Mouse (Mus musculus): ENCODE measurements around the gene Galr2.

GRCm38 (mm10) chr11:116296191-116296734, 15.5 kb downstream of the Galr2 start:
- TF ChIP-seq MAX (IDR thresholded peaks at IDR 0.05; ENCODE audit: low read length) (no peak), USF2 (IDR thresholded peaks at IDR 0.05; ENCODE audit: borderline replicate concordance in 1 of 2, insufficient read depth in 1 of 2, low read depth in 1 of 2, low read length in 2 of 2) (no peak), CTCF (IDR thresholded peaks at IDR 0.05 in 2 of 3, conservative IDR thresholded peaks at IDR 0.05 in 1 of 3; ENCODE audit: control insufficient read depth in 1 of 3, insufficient read depth in 1 of 3, low read depth in 2 of 3, low read length in 3 of 3, poor library complexity in 1 of 3, severe bottlenecking in 1 of 3) (no peak), E2F4 (IDR thresholded peaks at IDR 0.05; ENCODE audit: borderline replicate concordance, low read depth, low read length) (no peak), CHD1 (IDR thresholded peaks at IDR 0.05; ENCODE audit: low read depth, low read length) (no peak), RAD21 (IDR thresholded peaks at IDR 0.05; ENCODE audit: low read depth, low read length) (no peak), NELFE (IDR thresholded peaks at IDR 0.05; ENCODE audit: low read depth, low read length) (no peak), ZC3H11A (IDR thresholded peaks at IDR 0.05; ENCODE audit: low read depth, low read length) (no peak), POLR2A (IDR thresholded peaks at IDR 0.05; ENCODE audit: control insufficient read depth in 1 of 2, insufficient read depth in 1 of 2, low read depth in 1 of 2, low read length in 2 of 2, poor library complexity in 1 of 2) (no peak), TBP (IDR thresholded peaks at IDR 0.05; ENCODE audit: low read depth, low read length) (no peak), POLR2AphosphoS5 (IDR thresholded peaks at IDR 0.05; ENCODE audit: borderline replicate concordance, low read depth, low read length) (no peak), MXI1 (IDR thresholded peaks at IDR 0.05; ENCODE audit: low read depth, low read length) (no peak), HCFC1 (IDR thresholded peaks at IDR 0.05; ENCODE audit: low read depth, low read length) (no peak), JUND (IDR thresholded peaks at IDR 0.05; ENCODE audit: low read depth, low read length) (no peak)
